Mouse (Mus musculus) heart, postnatal 14 days (tissue): Measurements from ENCODE around the gene Ddx6. TPM values are rescaled to one million over a fixed set of nuclear protein-coding genes. Genes with fewer than 3 reads are reported as not detected.
A peak's percentile ranks its signal among the peaks of the same experiment; 100 is the strongest.
"Not testable (repeated sequence)": the region's sequence is repeated elsewhere in the genome, so short reads cannot be mapped to it uniquely, and the experiment has no call there.

Experiments used
- DNase-seq, 2 experiments: peaks; one replicate each; pipeline ENCODE4 v3.0.0; 2021 to 2022
- intact Hi-C: fragments of 180-260 bp; cut with DNase I; formaldehyde crosslinking; loops from one replicate; pipeline ENCODE4 v1.15.1; 2025
- total RNA-seq, 2 experiments: library from RNA; stranded (reverse); gene quantifications; 2 replicates each; pipeline ENCODE4 v1.2.3; 2021

Ddx6 gene
- total RNA-seq, 2 experiments from 2014 or later: 92.0 to 94.3 TPM

DNA sequence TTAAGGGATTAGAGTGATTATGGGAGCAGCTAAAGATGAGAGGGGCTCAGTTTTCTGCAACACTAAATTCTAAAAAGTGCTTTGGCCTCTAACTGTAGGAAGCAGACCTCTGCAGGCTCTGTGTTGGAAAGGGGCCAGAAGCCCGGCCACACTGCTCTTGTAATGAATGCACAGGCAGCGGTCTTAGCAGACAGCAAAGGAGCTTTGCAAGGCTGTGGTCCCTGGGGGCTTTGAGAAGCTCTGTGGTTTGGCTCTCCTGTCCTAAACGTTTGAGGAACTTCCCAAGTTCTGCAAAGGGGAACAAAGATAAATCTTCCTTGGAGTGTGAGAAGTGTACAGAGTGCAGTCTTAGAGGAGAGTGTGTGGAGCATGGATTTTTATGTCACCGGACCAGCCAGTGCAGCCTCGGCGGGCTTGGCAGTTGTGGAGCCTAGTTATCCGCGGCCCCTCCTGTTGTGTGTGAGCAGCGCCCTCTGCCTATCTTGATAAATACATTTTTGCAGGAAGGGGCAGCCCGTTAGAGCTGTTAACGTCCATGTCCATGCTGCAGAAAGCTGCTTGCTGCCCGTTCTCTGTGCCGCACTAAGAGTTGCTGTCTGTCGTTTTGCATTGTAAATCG is 33.0 kb downstream of the Ddx6 start:
- peak; percentile 63 to 67 for DNase-seq
- intact Hi-C loops: no loop called here

GRCm38 (mm10) chr9:44638726-44639125 is 34.0 kb downstream of the Ddx6 start:
- DNase-seq: peak; percentile 25 to 47

GRCm38 (mm10) chr9:44640028-44640427 is 35.3 kb downstream of the Ddx6 start:
- not testable (repeated sequence) for DNase-seq
- intact Hi-C loops: loop anchor here (5.0 kb wide), 1 partner anchor 33 kb away; no protein-coding TSS in a partner anchor

More at GRCm38 (mm10) chr9:44638726-44639125, 34.0 kb downstream of the Ddx6 start:
- intact Hi-C loops: not testable (repeated sequence)

DNA sequence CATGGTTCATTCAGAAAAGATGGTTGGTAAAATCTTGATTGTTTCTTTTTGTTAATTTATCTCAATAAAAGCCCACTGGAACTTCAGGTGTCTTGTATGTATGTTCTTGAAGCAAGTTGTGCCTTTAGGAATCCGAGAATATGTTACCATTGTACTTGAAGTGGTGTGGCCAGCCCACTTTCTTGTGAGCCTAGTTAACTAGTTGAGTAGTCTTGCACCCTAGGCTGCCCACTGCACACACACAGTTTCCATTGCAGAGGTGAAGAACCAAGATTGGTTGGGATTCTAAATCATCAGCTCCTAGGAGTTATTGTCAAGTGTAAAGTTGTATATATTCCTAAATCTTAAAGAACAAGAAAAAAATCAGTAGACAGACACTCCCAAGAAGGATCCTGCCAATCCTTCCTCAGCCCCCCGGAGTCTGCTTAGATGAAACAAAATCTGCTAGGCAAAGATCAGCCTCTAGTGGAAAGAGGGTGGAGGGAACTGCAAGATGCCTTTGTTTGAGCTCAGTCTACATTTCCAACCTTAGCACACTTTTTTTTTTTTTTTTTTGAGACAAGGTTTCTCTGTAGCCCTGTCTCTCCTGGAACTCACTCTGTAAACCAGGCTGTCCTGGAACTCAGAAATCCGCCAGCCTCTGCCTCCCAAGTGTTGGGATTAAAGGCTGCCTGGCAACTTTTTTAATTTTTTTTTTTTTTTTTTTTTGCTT is 36.1 kb downstream of the Ddx6 start:
- DNase-seq: no peak
- intact Hi-C loops: loop anchor here (5.0 kb wide), 1 partner anchor 34 kb away; no protein-coding TSS in a partner anchor

DNA sequence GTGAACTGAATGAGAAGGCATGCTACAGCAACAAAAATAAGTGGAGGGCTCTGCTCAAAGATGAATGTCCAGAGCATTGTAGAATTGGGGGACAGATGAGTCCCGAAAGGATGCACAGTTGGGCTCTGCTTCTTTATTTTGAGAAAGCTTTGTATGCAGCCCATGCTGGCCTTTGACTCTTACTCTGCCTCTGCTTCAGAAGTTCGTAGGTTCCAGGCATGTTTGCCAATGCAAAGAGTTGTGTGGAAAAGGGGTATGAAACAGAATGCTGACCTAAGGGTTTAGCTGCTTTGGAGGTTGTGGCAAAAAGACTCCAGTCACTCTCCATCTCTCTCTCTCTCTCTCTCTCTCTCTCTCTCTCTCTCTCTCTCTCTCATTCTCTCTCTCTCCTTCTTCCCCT is 36.9 kb downstream of the Ddx6 start:
- intact Hi-C loops: loop anchor here (5.0 kb wide), 1 partner anchor 34 kb away; no protein-coding TSS in a partner anchor
- no peak for DNase-seq

DNA sequence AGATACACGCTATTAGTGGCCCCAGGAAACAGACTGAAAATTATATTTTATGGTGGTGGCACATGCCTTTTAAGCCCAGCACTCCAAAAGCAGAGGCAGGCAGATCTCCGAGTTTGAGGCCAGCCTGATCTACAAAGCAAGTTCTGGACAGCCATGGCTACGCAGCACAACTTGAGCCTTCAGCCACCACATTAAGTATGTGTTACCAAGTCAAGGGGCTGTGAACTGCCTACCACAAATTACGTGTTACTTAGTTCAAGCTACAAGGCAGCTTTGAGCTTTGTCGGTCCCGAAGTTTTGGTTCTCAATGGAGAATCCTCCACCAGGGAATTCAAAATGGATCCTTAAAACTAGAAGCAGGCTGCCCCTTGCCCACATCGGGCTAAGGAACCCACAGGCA is 38.4 kb downstream of the Ddx6 start:
- intact Hi-C loops: loop anchor here (5.0 kb wide), 1 partner anchor 36 kb away; no protein-coding TSS in a partner anchor
- DNase-seq: no peak

- DNase-seq: no peak
- intact Hi-C loops: loop anchor here (5.0 kb wide), 1 partner anchor 37 kb away; no protein-coding TSS in a partner anchor
These were observed 39.5 kb downstream of the Ddx6 start for GRCm38 (mm10) chr9:44644186-44644585.

- DNase-seq: peak; percentile 79 to 80
- intact Hi-C loops: loop anchor here (5.0 kb wide), 1 partner anchor 143 kb away; no protein-coding TSS in a partner anchor
These were observed 40.8 kb downstream of the Ddx6 start for GRCm38 (mm10) chr9:44645481-44645880.

- intact Hi-C loops: loop anchor here (5.0 kb wide), 1 partner anchor 144 kb away; no protein-coding TSS in a partner anchor
- peak; percentile 32 to 44 for DNase-seq
These were observed 41.2 kb downstream of the Ddx6 start for GRCm38 (mm10) chr9:44645924-44646323.

GRCm38 (mm10) chr9:44646366-44646765 is 41.7 kb downstream of the Ddx6 start:
- intact Hi-C loops: loop anchor here (5.0 kb wide), 1 partner anchor 144 kb away; no protein-coding TSS in a partner anchor
- DNase-seq: no peak

GRCm38 (mm10) chr9:44647026-44647425 is 42.3 kb downstream of the Ddx6 start:
- no peak for DNase-seq
- intact Hi-C loops: loop anchor here (5.0 kb wide), 1 partner anchor 145 kb away; no protein-coding TSS in a partner anchor

GRCm38 (mm10) chr9:44647656-44648055 is 43.0 kb downstream of the Ddx6 start:
- intact Hi-C loops: loop anchor here (5.0 kb wide), 1 partner anchor 145 kb away; no protein-coding TSS in a partner anchor
- no peak for DNase-seq

DNA sequence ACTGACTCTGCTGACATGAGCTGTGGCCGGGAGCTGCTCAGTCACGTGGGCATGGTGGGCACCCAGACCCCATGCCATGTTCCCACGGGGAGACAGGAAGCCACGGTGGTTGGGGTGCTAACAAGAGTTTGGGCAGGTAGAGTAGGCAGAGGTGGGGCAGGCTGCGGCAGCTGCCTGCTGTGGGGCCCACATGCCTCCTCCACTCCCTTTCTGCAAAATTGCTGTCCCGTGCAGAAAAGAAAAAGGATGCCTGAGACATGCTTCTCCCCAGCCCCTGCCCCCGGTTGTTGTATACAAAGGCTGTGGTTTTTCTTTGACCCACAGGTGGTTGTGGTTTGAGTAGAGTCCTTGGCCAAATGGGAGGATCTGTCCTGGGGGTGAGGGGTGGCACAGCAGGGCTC is 44.2 kb downstream of the Ddx6 start:
- intact Hi-C loops: loop anchor here (5.0 kb wide), 1 partner anchor 147 kb away; no protein-coding TSS in a partner anchor
- no peak for DNase-seq

DNA sequence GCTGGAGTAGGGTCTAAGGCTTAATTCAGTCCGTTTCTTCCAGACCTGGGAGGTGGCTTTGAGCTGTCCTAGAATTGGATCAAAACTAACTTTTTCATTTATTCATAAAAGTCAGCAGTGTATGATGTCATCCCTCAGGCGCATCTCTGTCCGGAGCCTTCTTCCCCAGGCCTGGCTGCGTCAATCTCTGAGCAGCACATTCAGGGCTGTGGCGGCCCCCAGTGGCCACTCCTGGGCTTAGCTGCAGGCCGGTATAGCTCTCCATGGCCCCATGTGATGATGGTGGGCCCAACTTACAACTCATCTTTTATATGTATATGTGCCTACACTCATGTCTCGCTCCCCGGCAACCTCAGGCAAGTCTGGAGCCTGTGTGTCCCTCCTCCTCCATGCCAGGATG is 47.3 kb downstream of the Ddx6 start:
- DNase-seq: peak; percentile 81 to 86
- intact Hi-C loops: loop anchor here (1.0 to 5.0 kb wide), 2 partner anchors 180 to 198 kb away; partner anchors contain the start of gene Upk2

DNA sequence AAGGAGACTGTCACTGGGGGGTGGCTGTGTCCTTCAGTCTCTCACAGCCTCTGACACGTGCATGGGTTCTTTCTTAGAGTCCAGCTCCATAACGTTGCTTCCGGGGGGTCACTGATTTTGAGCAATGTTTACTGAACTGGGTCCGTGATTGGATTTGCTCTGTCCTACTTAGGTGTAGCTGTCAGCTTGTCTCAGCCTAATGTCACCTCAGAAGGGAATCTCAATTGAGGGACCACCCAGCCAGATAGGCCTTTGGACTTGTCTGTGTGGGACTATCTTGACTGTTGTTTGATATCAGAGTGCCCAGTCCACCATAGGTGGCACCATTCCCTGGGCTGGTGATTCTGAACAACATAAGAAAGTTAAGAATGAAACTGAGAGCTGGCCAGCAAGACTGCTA is 49.2 kb downstream of the Ddx6 start:
- intact Hi-C loops: loop anchor here (5.0 kb wide), 1 partner anchor 182 kb away; no protein-coding TSS in a partner anchor
- no peak for DNase-seq

DNA sequence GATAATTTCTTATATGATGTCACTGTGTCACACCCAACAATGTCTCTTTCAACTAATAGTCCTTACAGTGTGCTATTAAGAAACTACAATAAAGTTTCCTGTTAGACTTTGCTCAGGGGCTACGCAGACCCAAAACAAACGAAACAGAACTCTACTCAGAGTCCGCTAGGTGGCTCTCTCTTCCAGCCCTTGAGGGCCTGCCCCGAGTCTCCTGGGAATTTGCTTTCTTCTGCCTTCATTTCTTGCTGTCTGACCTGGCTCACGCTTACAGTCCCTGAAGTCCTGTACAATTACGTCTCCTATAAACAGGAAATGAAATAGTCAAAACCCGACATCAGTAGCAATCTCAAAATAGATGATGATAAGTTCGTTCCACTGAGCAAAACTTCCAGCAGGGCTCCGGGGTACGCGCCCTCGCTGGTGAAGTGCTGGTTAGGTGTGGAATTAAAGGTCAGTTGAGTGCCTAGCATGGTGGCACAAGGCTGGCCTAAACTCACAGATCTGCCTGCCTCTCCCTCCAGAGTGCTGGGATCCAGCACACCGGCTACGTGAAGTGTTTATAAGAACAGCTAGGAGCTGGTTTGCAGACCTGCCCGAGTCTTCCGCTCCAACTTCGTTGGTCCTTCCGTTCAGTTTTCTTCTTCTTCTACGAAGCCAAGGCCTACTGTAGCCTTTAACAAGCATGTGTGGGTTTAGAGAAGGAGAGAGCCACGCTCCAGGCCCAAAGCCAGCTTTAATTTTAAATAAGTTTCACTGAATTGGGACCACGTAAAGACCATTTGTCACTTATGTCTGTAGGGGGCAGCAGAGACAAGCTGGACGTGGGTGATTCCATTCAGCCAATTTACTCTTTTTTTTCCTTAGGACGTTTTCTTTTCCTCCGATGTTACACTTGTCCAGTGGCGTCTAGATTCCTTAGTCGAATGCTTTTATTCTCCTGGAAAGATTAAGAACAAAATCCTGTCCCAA is 50.7 kb downstream of the Ddx6 start:
- intact Hi-C loops: loop anchor here (1.0 to 5.0 kb wide), 2 partner anchors 30 to 92 kb away; no protein-coding TSS in a partner anchor
- DNase-seq: peak; percentile 61 to 78

DNA sequence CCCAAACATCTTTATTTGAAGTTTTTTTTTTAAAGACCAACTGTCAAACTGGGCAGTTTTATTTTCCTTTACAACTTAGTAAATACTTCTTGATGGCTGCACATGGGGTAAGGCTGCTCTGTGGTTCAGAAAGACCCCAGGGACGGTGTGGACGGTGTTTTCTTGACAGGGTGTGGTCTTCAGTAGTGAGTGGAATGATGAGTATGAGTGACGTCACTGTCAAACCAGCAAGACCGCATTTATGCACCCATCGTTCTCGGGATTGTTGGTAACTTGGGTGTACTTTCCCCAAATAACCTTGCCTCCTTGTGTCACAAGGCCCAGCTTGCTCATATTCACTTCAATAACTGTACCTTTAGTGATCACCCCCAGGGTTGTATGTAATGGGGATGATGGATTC is 59.0 kb downstream of the Ddx6 start:
- DNase-seq: no peak
- intact Hi-C loops: no loop called here

DNA sequence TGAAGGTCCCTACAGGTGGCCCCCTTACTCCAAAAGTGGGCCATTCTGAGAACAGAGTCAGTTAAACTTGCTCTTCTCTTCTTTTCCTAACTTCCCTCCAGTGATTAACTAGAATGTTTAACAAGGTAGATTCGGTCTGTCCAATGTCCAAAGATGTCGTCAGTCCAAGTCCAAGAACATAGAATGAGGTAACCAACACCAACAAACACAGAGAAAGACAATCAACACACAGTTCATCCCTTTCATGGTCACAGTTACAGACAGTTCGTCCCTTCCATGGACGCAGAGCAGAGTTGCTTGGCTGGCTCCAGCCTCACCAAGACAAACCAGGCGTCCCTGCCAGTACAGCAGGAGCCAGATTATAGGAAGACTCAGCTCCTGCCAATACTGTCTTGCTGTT is 66.7 kb downstream of the Ddx6 start:
- intact Hi-C loops: no loop called here
- DNase-seq: no peak

- intact Hi-C loops: no loop called here
- DNase-seq: no peak
These were observed 67.7 kb downstream of the Ddx6 start for GRCm38 (mm10) chr9:44672291-44672865.

DNA sequence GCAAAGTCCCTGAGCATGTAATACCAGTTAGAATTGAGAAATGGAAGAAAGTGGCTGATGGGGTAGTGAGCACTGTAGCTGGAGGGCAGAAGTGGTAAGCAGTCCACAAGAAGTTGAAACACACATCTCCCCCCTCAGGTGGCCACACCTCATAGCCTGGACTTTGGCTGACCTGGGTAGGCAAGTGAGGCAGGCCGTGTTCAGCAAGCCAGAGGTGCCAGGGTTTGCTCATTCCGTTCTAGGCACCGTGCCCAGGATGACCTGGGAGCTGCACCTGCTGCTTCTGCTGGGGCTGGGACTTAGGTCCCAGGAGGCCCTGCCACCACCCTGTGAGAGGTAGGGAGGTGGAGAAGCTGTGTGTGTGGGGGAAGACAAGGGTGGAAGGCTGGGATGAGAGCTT is 68.3 kb downstream of the Ddx6 start, which contains the start of gene Treh:
TSS of gene Treh (plus strand) at position 229 of the 400 bp plus-strand sequence.
- no peak for DNase-seq
- intact Hi-C loops: no loop called here
